Mouse (Mus musculus) gonadal fat pad, adult 2 months (tissue): ENCODE measurements around the gene Slc16a10. TPM values are rescaled to one million over a fixed set of nuclear protein-coding genes. Genes with fewer than 3 reads are reported as not detected.
"Not testable (repeated sequence)": the region's sequence is repeated elsewhere in the genome, so short reads cannot be mapped to it uniquely, and the experiment has no call there.

Experiments
- DNase-seq: peaks from one replicate; pipeline ENCODE4 v3.0.0-alpha.2; 2012; ENCODE audit warnings: low read depth
- polyA plus RNA-seq: library from polyadenylated mRNA; depleted of rRNA; stranded (reverse); fragments of >200 nt; gene quantifications from 2 replicates; pipeline ENCODE4 v1.2.3, GENCODE M21; 2012; rRNA removed

The Slc16a10 gene
- polyA plus RNA-seq, 1 experiment = 76.3 TPM

DNA sequence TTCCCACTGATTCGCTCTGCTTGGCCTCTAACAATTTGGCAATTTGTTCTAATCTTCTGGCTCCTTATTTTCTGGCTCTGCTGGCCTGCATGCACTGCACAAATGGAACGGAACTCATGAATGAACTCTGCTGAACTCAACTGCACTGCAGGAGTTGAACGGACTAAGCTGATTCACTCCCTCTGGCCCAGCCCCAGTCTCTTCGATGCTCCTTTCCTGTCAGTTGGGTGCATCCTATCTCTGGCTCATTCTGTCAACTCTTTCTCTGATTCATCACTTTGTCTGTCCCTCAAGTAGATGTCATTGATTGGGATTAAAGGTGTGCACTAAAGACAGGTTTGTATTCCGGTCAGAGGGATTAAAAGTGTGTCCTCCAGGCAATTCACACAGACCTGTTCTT lies 115.5 kb downstream of the Slc16a10 start:
- no peak for DNase-seq

DNA sequence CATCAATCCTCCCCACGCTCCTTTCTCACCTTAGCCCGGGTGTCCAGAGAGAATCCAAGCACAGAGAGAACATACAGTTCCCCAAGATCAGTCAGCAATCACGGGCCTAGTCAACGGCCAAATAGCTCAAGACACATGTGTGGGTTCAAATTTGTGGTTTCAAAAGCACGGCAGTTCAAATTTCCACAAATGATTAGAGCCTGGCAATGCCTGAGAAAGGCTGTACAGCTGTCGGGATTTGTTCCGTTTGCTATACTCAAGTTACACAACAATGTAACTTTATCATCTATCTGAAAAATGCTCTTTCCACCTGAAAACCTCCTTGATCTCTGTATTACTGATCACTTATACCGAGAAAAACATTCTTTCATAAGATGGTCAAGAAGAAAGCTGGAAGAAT lies 116.5 kb downstream of the Slc16a10 start:
- no peak for DNase-seq

DNA sequence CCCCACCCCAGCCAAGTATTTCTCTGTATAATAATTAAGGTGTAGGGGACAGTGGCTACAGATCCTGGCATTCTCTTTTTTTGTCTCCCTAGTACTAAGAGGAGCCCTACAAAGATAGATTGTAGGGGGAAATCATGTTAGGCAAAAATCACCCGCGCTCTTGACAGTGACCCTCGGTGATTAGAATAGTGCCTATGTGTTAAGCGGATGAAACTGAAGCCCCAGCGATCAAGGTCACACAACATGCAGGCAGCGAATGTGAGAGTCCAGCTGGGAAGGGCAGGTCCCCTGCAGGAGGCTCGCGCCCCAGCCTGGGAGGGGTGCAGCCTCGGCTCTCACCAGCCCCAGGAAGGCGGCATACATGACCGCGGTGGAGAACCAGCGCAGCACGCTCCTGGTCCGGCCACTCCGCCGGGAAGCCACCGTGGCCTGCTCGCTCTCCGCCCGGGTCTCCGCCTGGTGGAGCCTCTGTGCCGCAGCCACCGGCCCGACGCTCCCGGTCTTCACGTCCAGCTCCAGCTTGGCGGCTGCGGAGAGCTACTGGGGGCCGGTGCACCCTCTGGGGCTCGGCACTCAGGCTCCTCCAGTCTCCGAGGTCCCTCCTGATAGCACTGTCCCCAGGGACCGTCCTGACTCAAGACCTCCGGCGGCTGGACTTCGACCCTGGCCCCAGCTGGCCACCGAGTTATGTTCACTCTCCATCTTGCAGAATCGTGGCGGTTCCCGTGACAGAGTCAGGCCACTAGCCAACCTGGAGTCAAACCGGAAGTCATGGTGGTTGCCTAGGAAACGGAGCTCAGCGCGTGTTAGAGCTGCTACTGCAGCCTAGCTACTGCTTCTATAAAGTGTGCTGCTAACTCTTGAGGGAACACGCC lies 117.3 kb downstream of the Slc16a10 start, which contains the start of gene Mfsd4b1:
Mfsd4b1 (minus strand) TSS at position 715 of the 875 bp plus-strand sequence.
- no peak for DNase-seq

DNA sequence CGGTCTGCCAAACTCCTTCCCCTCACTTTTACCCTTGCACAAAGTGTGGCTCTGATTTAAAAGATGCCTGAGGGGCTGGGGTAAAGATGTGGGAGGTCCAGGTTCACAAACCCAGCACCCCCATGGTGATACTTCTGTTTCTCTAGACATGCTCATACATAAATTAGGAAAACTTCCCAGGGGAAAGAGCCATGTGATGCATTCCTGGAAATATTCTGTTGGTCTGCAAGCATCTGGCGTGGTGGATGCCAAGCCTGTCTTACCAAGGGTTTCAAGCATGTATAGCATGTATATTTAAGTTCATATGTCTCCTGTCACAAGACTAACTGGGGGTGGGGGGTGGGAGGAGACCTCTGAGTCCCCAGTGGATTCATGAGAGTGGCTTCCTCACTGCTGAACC lies 121.7 kb downstream of the Slc16a10 start:
- no peak for DNase-seq

DNA sequence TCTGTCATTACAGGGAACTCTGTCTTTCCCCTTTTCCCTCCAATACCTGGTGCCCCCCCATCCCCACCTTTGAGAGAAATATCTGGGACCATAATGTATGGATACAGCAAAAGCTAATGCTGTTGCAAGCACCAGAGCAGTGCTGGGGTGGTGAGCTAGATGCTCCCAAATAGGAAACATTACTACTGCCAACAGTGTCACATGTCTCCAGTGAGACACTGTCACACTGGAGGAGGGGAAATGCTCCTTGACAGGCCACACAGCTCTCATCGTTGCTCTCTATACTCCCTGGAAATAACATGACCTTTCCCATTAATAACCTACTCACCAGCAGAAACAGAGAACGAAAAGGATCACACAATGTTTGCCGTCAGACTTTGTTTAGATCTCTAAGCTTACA lies 122.6 kb downstream of the Slc16a10 start:
- DNase-seq = no peak

DNA sequence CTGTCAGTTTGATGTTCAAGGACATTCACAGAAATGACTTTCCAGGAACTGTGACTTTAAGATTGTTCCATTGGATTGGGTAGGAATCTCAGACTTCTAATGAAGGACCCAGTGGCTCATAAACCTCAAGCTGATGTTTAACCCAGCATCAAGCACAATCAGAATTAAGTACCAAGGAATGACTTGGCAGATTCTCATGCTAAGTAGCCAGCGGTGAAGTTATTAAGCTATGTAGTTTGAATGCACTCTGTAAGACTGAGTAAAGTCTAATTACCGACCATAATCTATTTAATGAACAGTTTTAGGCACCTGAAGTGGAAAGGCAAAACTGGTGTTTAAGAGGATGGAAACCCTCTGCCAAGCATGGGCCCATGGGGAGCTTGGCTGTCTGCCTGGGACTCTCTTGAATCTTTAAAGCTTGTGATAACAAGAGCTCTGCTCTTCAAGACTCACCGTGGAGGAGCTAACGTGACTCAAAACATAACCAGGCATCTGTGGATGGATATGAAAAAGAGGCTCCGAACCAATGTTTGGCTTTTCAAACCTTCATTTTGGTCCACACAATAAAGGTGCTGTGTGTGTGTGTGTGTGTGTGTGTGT lies 123.7 kb downstream of the Slc16a10 start:
- DNase-seq = no peak

DNA sequence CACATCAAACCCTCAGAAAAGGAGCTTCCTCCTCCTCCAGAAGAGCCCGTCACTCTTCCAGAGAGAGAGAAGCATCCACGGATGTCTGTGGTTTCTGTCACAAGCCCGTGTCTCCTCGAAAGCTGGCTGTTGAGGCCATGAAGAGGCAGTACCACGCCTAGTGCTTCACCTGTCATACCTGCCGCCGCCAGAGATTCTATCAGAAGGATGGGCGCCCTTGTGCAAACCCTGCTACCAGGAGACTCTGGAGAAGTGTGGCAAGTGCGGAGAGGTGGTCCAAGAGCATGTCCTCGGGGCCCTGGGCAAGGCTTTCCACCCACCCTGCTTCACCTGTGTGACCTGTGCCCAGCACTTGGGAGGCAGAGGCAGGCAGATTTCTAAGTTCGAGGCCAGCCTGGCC lies 132.5 kb downstream of the Slc16a10 start:
- DNase-seq = no peak

DNA sequence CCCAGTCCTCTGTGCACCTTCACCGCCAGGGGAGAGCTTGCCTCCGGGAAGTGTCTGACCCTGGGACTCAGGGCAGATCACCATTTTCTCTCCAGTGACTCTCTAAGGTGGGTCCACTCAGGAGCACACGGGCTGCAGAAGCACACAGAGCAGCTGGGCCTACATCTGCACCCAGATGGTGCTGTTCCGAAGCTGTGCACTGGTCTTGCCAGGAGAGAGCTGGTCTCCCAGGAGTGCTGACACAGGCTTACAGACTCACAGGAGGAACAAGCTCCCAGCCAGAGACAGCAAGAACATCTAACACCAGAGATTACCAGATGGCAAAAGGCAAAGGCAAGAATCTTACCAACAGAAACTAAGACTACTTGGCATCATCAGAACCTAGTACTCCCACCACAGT lies 133.2 kb downstream of the Slc16a10 start:
- DNase-seq = not testable (repeated sequence)

DNA sequence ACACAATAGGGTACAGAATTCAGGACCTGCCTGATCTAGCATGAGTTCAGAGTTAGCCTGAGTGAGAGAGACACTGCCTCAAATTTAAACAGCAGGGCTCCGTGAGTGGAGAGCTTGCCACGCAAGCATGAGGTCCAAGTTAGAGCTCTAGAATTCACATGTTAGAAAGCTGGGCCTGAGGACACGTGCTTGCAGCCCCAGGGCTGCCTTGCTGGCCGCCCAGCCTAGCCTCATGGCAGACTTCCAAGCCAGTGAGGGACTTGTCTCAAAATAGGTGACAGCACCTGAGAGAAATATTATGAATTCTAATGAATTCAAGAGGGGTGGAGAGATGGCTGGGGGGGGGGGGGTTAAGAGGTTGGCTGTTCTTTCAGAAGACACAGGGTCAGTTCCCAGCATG lies 134.1 kb downstream of the Slc16a10 start:
- no peak for DNase-seq

DNA sequence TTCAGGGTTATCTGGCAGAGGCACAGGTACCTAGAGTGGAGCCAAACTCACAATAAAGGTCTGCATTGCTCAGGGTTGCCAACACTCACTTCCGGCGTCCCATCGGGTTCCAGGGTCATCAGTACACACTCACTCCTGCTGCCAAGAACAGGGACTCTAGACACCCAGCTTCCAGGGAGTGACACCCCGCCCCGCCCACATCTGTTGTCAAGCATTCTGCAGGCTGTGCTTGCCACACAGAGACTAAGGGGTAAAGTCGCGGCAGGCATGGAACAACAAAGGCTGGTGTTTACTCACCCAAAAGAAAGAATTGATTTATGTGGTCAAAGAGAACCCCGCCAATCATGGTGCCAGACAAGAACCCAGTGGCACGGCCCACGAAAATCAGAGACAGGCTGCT lies 135.1 kb downstream of the Slc16a10 start:
- DNase-seq = no peak

DNA sequence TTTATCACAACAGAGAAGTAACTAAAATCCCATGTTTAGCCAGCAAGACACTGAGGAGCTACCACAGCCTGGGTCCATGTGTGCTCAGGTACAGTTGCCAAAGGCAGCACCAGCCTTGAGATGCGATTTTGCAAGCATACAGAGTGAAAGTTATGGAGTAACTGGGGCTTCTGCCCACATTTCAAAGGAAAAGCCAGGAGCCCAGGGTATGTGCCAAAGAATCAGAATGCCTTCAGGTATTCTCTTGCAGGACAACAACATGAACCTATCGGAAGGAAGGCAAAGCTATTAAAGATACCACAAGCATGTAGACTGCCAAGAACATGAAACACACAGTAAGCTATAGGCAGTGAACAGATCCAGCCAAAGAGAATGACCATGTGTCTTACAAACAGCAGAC lies 141.3 kb downstream of the Slc16a10 start:
- peak; percentile 90 for DNase-seq

DNA sequence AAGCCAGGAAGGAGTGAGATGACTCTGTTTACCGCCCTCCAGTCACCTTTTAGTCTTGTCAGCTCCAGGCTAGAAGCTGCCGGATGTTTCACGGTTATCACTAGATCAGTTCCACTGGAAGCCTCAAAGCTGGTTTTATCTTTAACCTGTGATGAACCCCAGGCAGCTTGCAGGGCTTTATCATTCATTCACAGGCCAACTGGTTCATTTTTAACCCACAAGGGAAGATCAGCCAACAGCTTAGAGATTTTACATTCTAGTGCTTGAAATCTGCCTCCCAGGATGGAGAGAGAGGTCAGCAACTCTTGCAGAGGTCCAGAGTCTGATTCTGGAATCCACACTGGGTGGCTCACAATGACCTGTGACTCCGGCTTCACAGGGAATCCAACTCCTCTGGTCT lies 150.9 kb downstream of the Slc16a10 start:
- DNase-seq = no peak

DNA sequence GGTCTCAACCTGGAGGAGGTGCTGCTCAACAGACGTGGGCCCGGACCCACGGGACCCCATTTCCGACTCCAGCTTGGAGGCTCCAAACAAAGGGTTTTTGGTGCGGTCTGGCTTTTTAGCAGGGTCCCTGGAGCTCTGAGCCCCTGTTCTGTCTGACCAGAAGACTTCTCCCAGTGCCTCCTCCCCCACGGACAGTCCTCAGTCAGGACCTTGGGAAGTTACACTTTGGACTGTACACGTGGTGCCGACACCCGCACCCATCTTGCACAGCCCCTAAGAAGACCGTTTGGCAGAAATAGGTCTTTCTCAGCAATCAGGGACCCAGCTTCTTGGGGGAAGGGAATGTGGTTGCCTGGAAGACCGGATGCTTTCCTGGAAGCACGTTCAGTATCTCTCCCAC lies 155.6 kb downstream of the Slc16a10 start, which contains the start of gene Mfsd4b5:
Mfsd4b5 (minus strand) TSS at position 181 of the 400 bp plus-strand sequence.
- DNase-seq = no peak

Other genes starting within 250 kb of the Slc16a10 start
- gene Mfsd4b4, start 243.0 kb downstream of the Slc16a10 start, polyA plus RNA-seq = 7.6 TPM in 2 replicates
- gene Mfsd4b2, start 215.3 kb downstream of the Slc16a10 start, polyA plus RNA-seq = 0.09 TPM in 1 of 2 replicates, not detected in the other
- gene Mfsd4b3, start 182.1 kb downstream of the Slc16a10 start, polyA plus RNA-seq = 1.2 and 2.1 TPM in 2 replicates
- gene Mfsd4b5, start 155.6 kb downstream of the Slc16a10 start, polyA plus RNA-seq = 0.24 and 0.38 TPM in 2 replicates
- gene Mfsd4b1, start 117.0 kb downstream of the Slc16a10 start, polyA plus RNA-seq = 0.85 and 1.6 TPM in 2 replicates
- gene Rpf2, start 104.8 kb upstream of the Slc16a10 start, polyA plus RNA-seq = 2.3 and 2.8 TPM in 2 replicates
- gene Gtf3c6, start 115.8 kb upstream of the Slc16a10 start, polyA plus RNA-seq = 8.3 and 10.2 TPM in 2 replicates
- gene Amd1, start 159.9 kb upstream of the Slc16a10 start, polyA plus RNA-seq = 18.4 and 20.4 TPM in 2 replicates
- 5.1 and 6.3 TPM in 2 replicates for gene Cdk19, start 197.3 kb upstream of the Slc16a10 start, polyA plus RNA-seq